Mouse (Mus musculus): ENCODE measurements around the gene Phf14. TPM values are rescaled to one million over a fixed set of nuclear protein-coding genes. Genes with fewer than 3 reads are reported as not detected.

The Phf14 gene
- polyA plus RNA-seq (2012), result 21.6 and 23.7 TPM in 2 replicates

DNA sequence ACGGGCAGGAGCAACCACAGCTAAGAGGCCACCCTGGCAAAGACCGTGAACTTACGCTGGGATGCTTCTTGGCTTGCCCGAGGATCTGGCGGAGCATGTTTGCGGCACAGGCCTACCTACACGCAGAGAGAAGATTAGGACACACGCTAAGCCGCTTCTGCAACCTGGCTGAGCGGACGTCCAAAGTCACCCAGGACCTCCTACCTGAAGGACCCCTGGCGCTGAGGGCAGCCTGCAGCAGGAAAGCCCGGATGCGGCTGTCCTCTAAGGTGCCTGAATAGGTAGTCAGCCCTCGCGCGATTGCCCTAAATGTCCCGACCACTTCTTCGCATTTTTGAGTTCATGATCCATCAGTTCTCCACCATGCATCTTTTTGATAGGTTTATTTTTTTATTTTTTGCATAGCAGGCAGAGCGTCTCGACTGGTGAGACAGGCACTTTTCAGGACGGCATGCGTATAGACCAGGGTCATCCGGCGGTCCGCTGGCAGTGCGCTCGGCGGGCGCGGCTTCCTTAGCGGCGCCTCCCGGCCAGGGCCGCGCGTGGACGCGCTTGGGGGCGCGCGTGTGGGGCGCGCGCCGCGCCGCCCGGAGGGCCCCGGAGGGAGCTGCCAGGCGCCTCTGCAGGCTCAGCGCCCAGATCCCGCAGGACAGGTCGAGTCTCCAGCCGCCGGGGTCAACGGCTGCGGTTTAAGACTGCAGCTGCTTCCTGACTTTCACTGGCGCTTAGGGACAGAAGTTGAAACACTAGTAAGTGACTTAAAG is at the start of gene Phf14, which contains the start of gene Ndufa4:
Gene Phf14, plus strand, starts transcription at position 541 of the 764 bp plus-strand sequence.
Gene Ndufa4, minus strand, starts transcription at position 229 of the 764 bp plus-strand sequence.

Other genes with a start within 250 kb of the Phf14 start
- gene Ndufa4, start 312 bp upstream of the Phf14 start, polyA plus RNA-seq (2012), result 33.3 and 40.7 TPM in 2 replicates